Mouse (Mus musculus) testis, adult 2 months (tissue): ENCODE measurements at regions not wholly inside any gene's neighbourhood (a gene's known extent, or its start where the extent isn't known, plus 50 kb on each side); places are given as distances from the start of the nearest gene placed in this dataset.

Experiments used
- H3K27ac ChIP-seq: fragments of 200-500 bp; 2 replicates; pipeline ENCODE4 v1.5.1; 2012; ENCODE audit warnings: low read depth, low read length; ENCODE audit not compliant: control insufficient read depth, insufficient read depth
- H3K27me3 ChIP-seq: fragments of 200-500 bp; 2 replicates; pipeline ENCODE4 v1.6.1; 2012; ENCODE audit warnings: mild to moderate bottlenecking, low read length, moderate library complexity; ENCODE audit not compliant: control insufficient read depth, insufficient read depth
- H3K36me3 ChIP-seq: fragments of 200-500 bp; 2 replicates; pipeline ENCODE4 v1.6.1; 2012; ENCODE audit warnings: mild to moderate bottlenecking, low read length; ENCODE audit not compliant: control insufficient read depth, insufficient read depth
- H3K4me1 ChIP-seq: fragments of 200-500 bp; 2 replicates; pipeline ENCODE4 v1.6.1; 2012; ENCODE audit warnings: low read length; ENCODE audit not compliant: control insufficient read depth, insufficient read depth
- H3K4me3 ChIP-seq: fragments of 200-500 bp; 2 replicates; pipeline ENCODE4 v1.5.1; 2012; ENCODE audit warnings: low read depth, mild to moderate bottlenecking, low read length, moderate library complexity, mixed read lengths; ENCODE audit not compliant: control insufficient read depth
- CTCF ChIP-seq: fragments of 200-500 bp; IDR thresholded peaks from 2 replicates; pipeline ENCODE4 v1.5.1; 2012; ENCODE audit warnings: low read depth, mild to moderate bottlenecking, inconsistent platforms, low read length, moderate library complexity; ENCODE audit not compliant: control insufficient read depth, insufficient read depth, insufficient replicate concordance
- POLR2A ChIP-seq: fragments of 200-500 bp; IDR thresholded peaks from 2 replicates; pipeline ENCODE4 v1.6.1; 2012; ENCODE audit warnings: low read depth, mild to moderate bottlenecking, inconsistent platforms, low read length, moderate library complexity; ENCODE audit not compliant: control insufficient read depth

- H3K4me1 ChIP-seq = no peaks in the 10 kb centered on the region
- H3K36me3 ChIP-seq = no peaks in the 10 kb centered on the region
- no peak overlapping the region for H3K4me3 ChIP-seq
- H3K27ac ChIP-seq = no peak overlapping the region
- TF ChIP-seq CTCF = no peak
- H3K27me3 ChIP-seq = no peaks in the 10 kb centered on the region
These were observed 88.5 kb upstream of the Pgrmc2 start for GRCm38 (mm10) chr3:41171310-41171709.

GRCm38 (mm10) chr3:41170566-41170965, 87.7 kb upstream of the Pgrmc2 start:
- no peaks in the 10 kb centered on the region for H3K27me3 ChIP-seq
- TF ChIP-seq CTCF = no peak
- no peak for TF ChIP-seq POLR2A
- no peak overlapping the region for H3K27ac ChIP-seq
- no peak overlapping the region for H3K4me3 ChIP-seq
- H3K36me3 ChIP-seq = no peaks in the 10 kb centered on the region
- H3K4me1 ChIP-seq = no peaks in the 10 kb centered on the region

- H3K36me3 ChIP-seq = no peaks in the 10 kb centered on the region
- no peak for TF ChIP-seq POLR2A
- no peak for TF ChIP-seq CTCF
- no peaks in the 10 kb centered on the region for H3K4me1 ChIP-seq
- H3K27me3 ChIP-seq = no peaks in the 10 kb centered on the region
- H3K4me3 ChIP-seq = no peak overlapping the region
- H3K27ac ChIP-seq = no peak overlapping the region
These were observed 86.6 kb upstream of the Pgrmc2 start for GRCm38 (mm10) chr3:41169430-41169829.

- no peak for TF ChIP-seq POLR2A
- TF ChIP-seq CTCF = peak; percentile 73; the same call in 1 of the 2 replicates
- H3K4me3 ChIP-seq = no peak overlapping the region
- H3K36me3 ChIP-seq = no peaks in the 10 kb centered on the region
- H3K27me3 ChIP-seq = no peaks in the 10 kb centered on the region
- H3K27ac ChIP-seq = no peak overlapping the region
- H3K4me1 ChIP-seq = no peaks in the 10 kb centered on the region
These were observed 85.5 kb upstream of the Pgrmc2 start for GRCm38 (mm10) chr3:41168181-41168967.

- no peaks in the 10 kb centered on the region for H3K4me1 ChIP-seq
- no peaks in the 10 kb centered on the region for H3K36me3 ChIP-seq
- H3K4me3 ChIP-seq = no peak overlapping the region
- TF ChIP-seq POLR2A (no peak), CTCF (no peak)
- no peak overlapping the region for H3K27ac ChIP-seq
- no peaks in the 10 kb centered on the region for H3K27me3 ChIP-seq
These were observed 84.6 kb upstream of the Pgrmc2 start for GRCm38 (mm10) chr3:41167476-41167875.

- Histone ChIP-seq H3K27me3 (no peaks in the 10 kb centered on the region), H3K36me3 (no peaks in the 10 kb centered on the region), H3K27ac (no peak overlapping the region), H3K4me3 (no peak overlapping the region), H3K4me1 (no peaks in the 10 kb centered on the region)
- TF ChIP-seq POLR2A (no peak), CTCF (no peak)
These were observed 81.9 kb upstream of the Pgrmc2 start for GRCm38 (mm10) chr3:41164736-41165135.

- TF ChIP-seq CTCF (no peak), POLR2A (no peak)
- Histone ChIP-seq H3K4me3 (no peak overlapping the region), H3K27me3 (no peaks in the 10 kb centered on the region)
These were observed 80.9 kb upstream of the Pgrmc2 start for GRCm38 (mm10) chr3:41163767-41164166.

More at GRCm38 (mm10) chr3:41163767-41164166, 80.9 kb upstream of the Pgrmc2 start:
- Histone ChIP-seq H3K36me3 (no peaks in the 10 kb centered on the region), H3K4me1 (no peaks in the 10 kb centered on the region), H3K27ac (no peak overlapping the region)
